Mouse (Mus musculus) stomach, embryonic 14.5 days (tissue): ENCODE measurements around the gene Hic1. TPM values are rescaled to one million over a fixed set of nuclear protein-coding genes. Genes with fewer than 3 reads are reported as not detected.

Experiments used
- ATAC-seq: fragments of 200-750 bp; cut with Nextera tagmentation; 2 replicates; pipeline ENCODE4 v1.8.0; 2017; ENCODE audit warnings: low read depth, moderate TSS enrichment; ENCODE audit not compliant: insufficient number of reproducible peaks, insufficient read depth, low FRiP score
- H3K27ac ChIP-seq: fragments of 300-500 bp; sonication (generic); 2 replicates; pipeline ENCODE4 v1.5.1; 2014; ENCODE audit warnings: mild to moderate bottlenecking, low read length, moderate library complexity, mixed read lengths
- H3K27me3 ChIP-seq: fragments of 300-500 bp; sonication (generic); 2 replicates; pipeline ENCODE4 v1.6.1; 2014; ENCODE audit warnings: low read length, control low read depth, mixed read lengths; ENCODE audit not compliant: control insufficient read depth, insufficient read depth
- H3K36me3 ChIP-seq: fragments of 300-500 bp; sonication (generic); 2 replicates; pipeline ENCODE4 v1.6.1; 2014; ENCODE audit warnings: mild to moderate bottlenecking, control low read depth, low read length, moderate library complexity, mixed read lengths; ENCODE audit not compliant: control insufficient read depth, insufficient read depth
- H3K4me1 ChIP-seq: fragments of 300-500 bp; sonication (generic); 2 replicates; pipeline ENCODE4 v1.6.1; 2014; ENCODE audit warnings: low read length, control low read depth, mixed read lengths; ENCODE audit not compliant: control insufficient read depth, insufficient read depth
- H3K4me2 ChIP-seq: fragments of 300-500 bp; sonication (generic); replicated peaks from 2 replicates; pipeline ENCODE4 v1.6.1; 2014; ENCODE audit warnings: low read depth, low read length, control low read depth
- H3K4me3 ChIP-seq: fragments of 300-500 bp; sonication (generic); 2 replicates; pipeline ENCODE4 v1.5.1; 2014; ENCODE audit warnings: low read depth, low read length, control low read depth
- H3K9ac ChIP-seq: fragments of 300-500 bp; sonication (generic); replicated peaks from 2 replicates; pipeline ENCODE4 v1.6.1; 2014; ENCODE audit warnings: low read depth, mild to moderate bottlenecking, control low read depth, low read length, moderate library complexity, mixed read lengths
- H3K9me3 ChIP-seq: fragments of 300-500 bp; sonication (generic); 2 replicates; pipeline ENCODE4 v1.6.1; 2016; ENCODE audit warnings: low read depth, low read length, control low read depth; ENCODE audit not compliant: control insufficient read depth
- WGBS: fragments of 180-500 bp; shearing (Covaris S2); extraction: QIAGEN DNeasy Blood & Tissue Kit; methylation state at CpG from one replicate; pipeline ENCODE4 v1.1.7; 2014; 5-methylcytosine and 5-hydroxymethylcytosine counted together
- polyA plus RNA-seq: library from polyadenylated mRNA; unstranded; fragments of >200 nt; fragmentation: Nextera tagmentation; extraction: Ambion mirVana; gene quantifications from 2 replicates; pipeline ENCODE4 v1.2.1, GENCODE M21; 2014

The Hic1 gene
- polyA plus RNA-seq, 1 experiment from 2014 or later = 13.8 TPM

GRCm38 (mm10) chr11:75142749-75143148 is 26.6 kb downstream of the Hic1 start:
- H3K36me3 ChIP-seq = peaks cover 13% of the 10 kb centered on the region
- H3K9me3 ChIP-seq = no peaks in the 10 kb centered on the region
- no peak overlapping the region for H3K9ac ChIP-seq
- whole genome bisulfite sequencing = 56% methylated on average over 4 of the region's 4 CpGs
- H3K4me3 ChIP-seq = no peak overlapping the region
- peaks cover 66% of the 10 kb centered on the region for H3K4me1 ChIP-seq
- H3K27ac ChIP-seq = peak overlapping the region; percentile 91; the same call in 1 of the 2 replicates
- H3K27me3 ChIP-seq = no peaks in the 10 kb centered on the region
- 0 out of 2 replicates have a peak, but pooled peaks have one; percentile 23 for ATAC-seq
- no peak overlapping the region for H3K4me2 ChIP-seq

- Histone ChIP-seq H3K36me3 (peaks cover 13% of the 10 kb centered on the region), H3K27ac (peak overlapping the region; percentile 91), H3K4me1 (peaks cover 57% of the 10 kb centered on the region), H3K9me3 (no peaks in the 10 kb centered on the region), H3K4me2 (no peak overlapping the region), H3K9ac (no peak overlapping the region), H3K4me3 (no peak overlapping the region), H3K27me3 (no peaks in the 10 kb centered on the region)
- peak; percentile 46; the same call in 1 of the 2 replicates for ATAC-seq
- 20% methylated on average over 1 of the region's 1 CpGs for WGBS
These were observed 27.4 kb downstream of the Hic1 start for GRCm38 (mm10) chr11:75141913-75142312.

- peak overlapping the region; percentile 91 for H3K27ac ChIP-seq
- H3K4me3 ChIP-seq = no peak overlapping the region
- ATAC-seq = no peak
- peaks cover 55% of the 10 kb centered on the region for H3K4me1 ChIP-seq
- WGBS = 50% methylated on average over 3 of the region's 3 CpGs
- no peak overlapping the region for H3K4me2 ChIP-seq
- peaks cover 13% of the 10 kb centered on the region for H3K36me3 ChIP-seq
- H3K9me3 ChIP-seq = no peaks in the 10 kb centered on the region
- no peaks in the 10 kb centered on the region for H3K27me3 ChIP-seq
- no peak overlapping the region for H3K9ac ChIP-seq
These were observed 28.3 kb downstream of the Hic1 start for GRCm38 (mm10) chr11:75141038-75141437.

GRCm38 (mm10) chr11:75140431-75140830 is 28.9 kb downstream of the Hic1 start:
- H3K4me3 ChIP-seq = no peak overlapping the region
- peak overlapping the region; percentile 91; the same call in 1 of the 2 replicates for H3K27ac ChIP-seq
- H3K4me2 ChIP-seq = no peak overlapping the region
- peaks cover 13% of the 10 kb centered on the region for H3K36me3 ChIP-seq
- peaks cover 51% of the 10 kb centered on the region for H3K4me1 ChIP-seq
- H3K27me3 ChIP-seq = no peaks in the 10 kb centered on the region
- H3K9ac ChIP-seq = no peak overlapping the region
- 53% methylated on average over 5 of the region's 5 CpGs for WGBS
- ATAC-seq = no peak
- H3K9me3 ChIP-seq = no peaks in the 10 kb centered on the region

- Histone ChIP-seq H3K4me3 (no peak overlapping the region), H3K27ac (peak overlapping the region; percentile 91), H3K36me3 (peaks cover 13% of the 10 kb centered on the region), H3K9ac (no peak overlapping the region), H3K9me3 (no peaks in the 10 kb centered on the region), H3K4me2 (no peak overlapping the region), H3K27me3 (no peaks in the 10 kb centered on the region), H3K4me1 (peaks cover 52% of the 10 kb centered on the region)
- WGBS = 22% methylated on average over 11 of the region's 11 CpGs
- peak; percentile 49; the same call in 1 of the 2 replicates for ATAC-seq
These were observed 30.0 kb downstream of the Hic1 start for GRCm38 (mm10) chr11:75139122-75139963.

GRCm38 (mm10) chr11:75136666-75137398 is 32.5 kb downstream of the Hic1 start:
- Histone ChIP-seq H3K27me3 (no peaks in the 10 kb centered on the region), H3K36me3 (no peaks in the 10 kb centered on the region), H3K4me1 (peaks cover 47% of the 10 kb centered on the region), H3K4me2 (no peak overlapping the region), H3K9me3 (no peaks in the 10 kb centered on the region), H3K4me3 (no peak overlapping the region), H3K27ac (no peak overlapping the region), H3K9ac (no peak overlapping the region)
- 38% methylated on average over 5 of the region's 5 CpGs for WGBS
- no peak for ATAC-seq

- Histone ChIP-seq H3K36me3 (no peaks in the 10 kb centered on the region), H3K4me2 (no peak overlapping the region), H3K9me3 (no peaks in the 10 kb centered on the region), H3K9ac (no peak overlapping the region), H3K4me1 (peaks cover 33% of the 10 kb centered on the region), H3K27me3 (no peaks in the 10 kb centered on the region), H3K4me3 (no peak overlapping the region), H3K27ac (no peak overlapping the region)
- 89% methylated on average over 4 of the region's 4 CpGs for WGBS
- ATAC-seq = no peak
These were observed 34.0 kb downstream of the Hic1 start for GRCm38 (mm10) chr11:75135358-75135757.

- no peak overlapping the region for H3K9ac ChIP-seq
These were observed 34.7 kb downstream of the Hic1 start for GRCm38 (mm10) chr11:75134485-75135068.

More at GRCm38 (mm10) chr11:75134485-75135068, 34.7 kb downstream of the Hic1 start:
- no peaks in the 10 kb centered on the region for H3K36me3 ChIP-seq
- no peaks in the 10 kb centered on the region for H3K9me3 ChIP-seq
- H3K4me2 ChIP-seq = no peak overlapping the region
- H3K4me1 ChIP-seq = peaks cover 26% of the 10 kb centered on the region
- no peaks in the 10 kb centered on the region for H3K27me3 ChIP-seq
- no peak for ATAC-seq
- H3K4me3 ChIP-seq = no peak overlapping the region
- WGBS = 69% methylated on average over 5 of the region's 5 CpGs
- peak overlapping the region; percentile 46; the same call in 1 of the 2 replicates for H3K27ac ChIP-seq
